Mouse (Mus musculus): Measurements from ENCODE around the gene Brd7.

Brd7 gene

GRCm38 (mm10) chr8:88309274-88309873 is 52.6 kb downstream of the Brd7 start:
- no peak for DNase-seq

GRCm38 (mm10) chr8:88307736-88308135 is 54.3 kb downstream of the Brd7 start:
- no peak for DNase-seq

- peak in 1 of 2 experiments; percentile 40 for DNase-seq
These were observed 55.5 kb downstream of the Brd7 start for GRCm38 (mm10) chr8:88306511-88306910.

DNA sequence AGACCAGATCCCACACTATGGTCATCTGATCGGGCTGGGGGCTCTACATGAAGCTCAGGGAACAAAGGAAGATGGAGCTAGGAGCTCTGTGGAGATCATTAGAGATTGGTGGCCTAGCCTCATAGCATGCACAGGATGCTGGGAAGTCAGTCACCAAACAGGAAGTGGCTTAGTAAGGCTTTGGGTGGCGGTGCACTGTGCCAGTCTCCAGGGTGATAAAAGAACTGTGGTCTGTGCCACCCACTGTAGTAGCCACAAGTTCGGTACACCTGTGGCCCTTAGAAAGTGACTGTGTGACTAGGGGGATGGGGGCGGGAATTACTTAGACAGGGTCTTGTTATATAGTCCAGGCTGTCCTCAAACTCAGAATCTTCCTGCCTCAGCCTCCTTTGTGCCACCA is 56.2 kb downstream of the Brd7 start:
- no peak for DNase-seq

DNA sequence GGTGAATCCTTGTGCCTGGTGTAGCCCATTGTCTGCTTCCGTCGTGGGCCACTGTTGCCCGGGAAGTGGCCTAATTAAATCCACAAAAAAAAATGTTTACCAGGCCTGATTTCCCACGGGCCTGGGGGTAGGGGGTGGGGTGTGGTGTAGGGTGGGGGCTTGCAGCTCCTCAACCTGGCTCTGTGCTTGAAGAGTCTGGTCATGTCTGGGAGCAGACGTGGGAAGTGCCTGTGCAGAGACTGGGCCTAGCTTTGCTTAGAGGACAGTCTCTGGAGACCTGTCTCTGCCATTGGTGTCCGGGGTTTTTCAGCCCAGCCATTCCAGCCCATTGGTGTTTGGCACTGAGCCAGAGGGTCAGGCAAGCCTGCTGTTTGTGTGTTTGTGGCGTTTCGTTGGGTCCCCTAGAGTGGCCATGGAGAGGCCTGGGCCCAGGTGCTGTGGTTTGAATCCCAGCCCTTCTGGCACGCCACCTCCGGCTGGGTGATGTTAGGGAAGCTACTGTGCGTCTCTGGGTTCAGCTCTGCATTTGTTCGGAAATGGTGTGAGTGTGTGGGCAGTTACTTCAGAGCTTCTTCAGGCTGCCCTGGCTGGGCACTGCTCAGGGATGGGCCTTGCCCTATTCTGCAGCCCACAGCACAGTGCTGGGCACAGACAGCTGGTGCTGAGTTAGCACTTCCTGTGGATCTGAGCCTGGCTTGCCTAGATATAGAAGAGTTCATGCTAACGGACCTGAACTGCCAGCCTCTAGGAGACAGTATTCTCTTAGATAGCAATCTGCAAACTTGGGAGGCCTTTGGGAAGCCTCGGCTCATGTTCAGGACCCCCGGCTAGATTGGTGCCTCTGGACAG is 60.2 kb downstream of the Brd7 start:
- peak; percentile 60 to 61 for DNase-seq

DNA sequence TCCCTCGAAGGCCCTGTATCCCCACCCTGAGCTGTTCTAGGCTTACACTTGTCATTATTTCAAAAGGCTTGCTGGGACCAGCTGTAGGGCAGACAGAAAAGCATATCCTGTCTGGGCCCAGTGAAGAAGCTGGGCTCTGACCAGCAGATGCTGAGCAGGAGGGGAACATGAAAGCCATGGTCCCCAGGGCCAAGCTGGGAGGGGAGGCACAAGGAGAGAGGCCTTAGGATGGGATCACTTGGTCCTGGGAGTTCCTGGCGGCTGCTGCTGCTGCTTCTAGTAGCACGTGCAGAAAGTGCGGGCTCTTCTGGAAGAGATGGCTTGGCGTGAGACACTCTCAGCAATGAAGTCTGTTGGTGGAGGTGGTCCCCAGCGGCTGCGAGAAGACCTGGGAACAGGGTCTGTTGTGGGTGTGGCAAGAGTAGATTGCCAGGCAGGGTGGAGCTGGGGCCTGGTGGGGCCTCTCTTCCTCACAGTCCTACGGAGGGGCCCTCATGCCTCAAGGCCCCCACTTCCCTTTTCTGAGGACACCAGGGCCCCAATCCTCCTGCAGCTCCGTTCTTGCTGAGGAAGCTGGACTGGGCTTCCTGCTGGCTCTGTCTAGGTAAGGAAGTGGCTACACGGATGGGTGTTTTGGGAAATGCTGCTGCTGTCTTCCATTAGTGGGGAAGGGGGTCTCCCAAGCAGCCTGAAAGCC is 61.9 kb downstream of the Brd7 start:
- DNase-seq: no peak

GRCm38 (mm10) chr8:88298733-88299103 is 63.3 kb downstream of the Brd7 start:
- no peak for DNase-seq

- peak; percentile 66 to 72 for DNase-seq
These were observed 63.8 kb downstream of the Brd7 start for GRCm38 (mm10) chr8:88297976-88298732.

- no peak for DNase-seq
These were observed 67.0 kb downstream of the Brd7 start for GRCm38 (mm10) chr8:88294977-88295376.

DNA sequence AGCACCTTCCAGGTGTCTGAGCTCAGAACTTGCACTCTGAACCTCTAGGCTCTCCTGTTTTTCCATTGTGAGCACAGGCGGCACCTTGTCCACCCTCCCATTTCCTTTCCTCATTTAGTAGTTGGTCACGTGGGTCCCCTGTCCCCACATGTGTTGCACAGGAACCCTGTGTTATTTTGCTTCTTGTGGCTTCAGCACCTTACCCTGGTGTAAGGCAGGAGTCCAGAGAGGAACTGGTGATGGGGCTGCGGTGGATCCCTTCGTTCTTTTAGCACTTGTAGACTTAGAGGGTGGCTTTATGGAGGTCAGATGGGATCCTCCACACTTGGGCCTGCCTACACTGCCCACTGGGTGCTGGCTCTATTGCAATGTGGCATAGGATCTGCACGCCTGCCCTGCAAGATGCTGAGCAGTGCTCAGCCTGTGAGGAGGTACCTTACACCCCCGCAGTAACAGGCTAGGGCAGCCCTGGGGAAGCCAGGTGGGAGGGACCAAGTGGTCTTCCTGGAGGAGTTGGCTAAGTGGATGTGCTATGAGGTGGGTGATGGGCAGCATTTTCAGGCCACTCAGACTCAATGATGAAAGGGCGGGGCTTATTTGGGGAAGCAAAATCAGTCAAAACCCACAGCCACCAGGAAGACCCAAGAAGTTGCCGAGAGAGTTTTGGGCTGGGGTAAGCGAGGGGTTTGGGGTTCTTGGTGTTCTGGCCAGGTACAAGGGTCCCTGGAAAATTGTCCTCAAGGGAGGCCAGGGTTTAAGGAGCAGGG is 68.2 kb downstream of the Brd7 start:
- DNase-seq: no peak

- no peak for DNase-seq
These were observed 69.1 kb downstream of the Brd7 start for GRCm38 (mm10) chr8:88292926-88293325.

DNA sequence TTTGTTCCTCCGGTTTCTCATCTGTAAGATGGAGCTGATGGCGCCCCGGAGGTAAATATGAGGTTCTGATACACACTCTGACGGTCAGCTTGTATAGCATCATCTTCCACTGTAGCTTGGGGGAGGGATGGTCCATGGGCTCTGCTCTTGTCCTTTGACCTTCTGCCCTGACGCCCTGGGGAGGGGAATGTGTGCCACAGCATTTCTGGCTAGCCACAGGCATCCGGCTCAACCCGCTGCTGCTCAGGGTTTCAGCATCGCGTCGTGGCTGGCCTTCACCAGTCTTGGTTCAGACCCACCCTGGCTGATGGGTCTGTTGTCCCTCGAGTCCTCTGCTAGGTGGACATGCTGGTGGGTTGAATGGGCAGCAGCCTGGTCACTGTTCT is 70.7 kb downstream of the Brd7 start:
- no peak for DNase-seq

GRCm38 (mm10) chr8:88290326-88291304 is 71.4 kb downstream of the Brd7 start:
- no peak for DNase-seq

DNA sequence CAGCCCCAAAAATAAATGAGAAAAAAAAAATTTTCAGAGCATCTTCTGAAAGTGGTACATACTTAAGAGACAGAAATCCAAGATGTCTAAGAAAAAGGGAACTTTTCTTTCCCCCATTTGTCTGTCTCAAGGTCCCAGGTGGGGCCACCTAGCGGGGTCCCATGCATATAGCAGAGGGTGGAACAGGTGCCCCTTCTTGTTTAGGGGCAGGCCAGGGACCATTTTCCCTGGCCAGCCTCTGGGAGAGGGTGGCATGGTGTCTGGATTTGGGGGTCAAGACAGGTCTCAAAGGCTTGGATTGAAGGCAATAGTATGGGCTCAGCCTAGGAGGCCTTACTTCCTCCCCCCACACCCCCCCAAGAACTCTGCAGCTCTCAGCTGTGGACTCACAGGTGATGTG is 72.1 kb downstream of the Brd7 start:
- no peak for DNase-seq

DNA sequence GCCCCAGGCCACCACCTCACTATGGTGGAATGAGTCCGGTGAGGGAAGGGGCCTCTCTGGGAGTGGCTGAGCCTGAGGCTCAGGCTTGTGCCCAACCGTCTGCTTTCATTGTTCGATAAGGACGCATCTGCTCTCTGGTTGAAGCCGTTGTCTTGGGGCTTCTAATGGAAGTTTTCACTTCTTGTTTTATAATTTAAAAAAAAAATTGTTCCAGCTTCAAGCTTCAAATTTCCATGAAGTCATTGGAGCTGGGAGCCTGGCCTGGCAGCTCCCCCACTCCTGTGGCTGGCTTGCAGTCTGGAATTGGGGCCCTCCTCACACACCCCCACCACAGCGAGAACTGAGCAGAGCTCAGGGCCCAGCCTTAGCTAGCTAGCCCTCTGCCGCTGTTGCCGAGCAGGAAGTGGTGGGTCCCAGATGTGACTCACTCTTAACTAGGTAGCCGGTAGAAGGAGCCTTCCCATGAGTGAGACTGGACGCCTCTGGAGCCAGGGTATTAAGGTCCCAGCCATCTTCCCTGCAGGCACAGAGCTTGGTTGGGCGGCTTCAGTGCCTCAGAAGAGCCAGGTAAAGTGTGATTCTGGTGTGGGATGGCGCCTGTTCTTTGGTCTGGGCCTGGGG is 73.3 kb downstream of the Brd7 start:
- no peak for DNase-seq

- no peak for DNase-seq
These were observed 75.5 kb downstream of the Brd7 start for GRCm38 (mm10) chr8:88286421-88286960.

- DNase-seq: no peak
These were observed 76.3 kb downstream of the Brd7 start for GRCm38 (mm10) chr8:88285469-88286356.

DNA sequence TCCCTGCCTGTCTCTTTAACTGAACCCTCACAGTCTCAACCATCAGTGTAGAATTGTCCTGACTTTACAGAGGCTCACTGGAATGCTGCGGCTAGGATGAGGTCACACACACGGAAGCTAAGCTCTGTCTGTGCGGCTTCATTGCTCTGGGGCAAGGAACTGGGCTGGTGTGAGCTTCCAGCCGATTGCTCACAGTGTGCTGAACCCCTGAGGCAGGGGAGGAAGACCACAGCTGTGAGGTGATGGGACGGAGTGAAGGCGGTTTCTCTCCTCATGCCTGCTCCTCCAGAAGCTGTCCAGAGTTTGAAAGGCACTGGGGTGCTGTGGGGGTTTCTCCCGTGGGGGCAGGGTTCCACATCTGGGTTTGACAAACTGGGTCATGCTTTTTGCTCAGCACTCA is 77.3 kb downstream of the Brd7 start:
- DNase-seq: no peak
